Comparison of ENCODE assay signal across 8 mouse cellular contexts in genomic region chr14:76765094-76765504, GRCm38 (mm10).
DNase-seq lines count a peak whose midpoint lies in the region.

No protein-coding gene starts in this region.

- peak; percentile 92 for DNase-seq in heart, adult 11 months
- no peak for DNase-seq in heart, adult 9 months (ENCODE audit: low spot score in 2 of 2)
- peak; percentile 31 for DNase-seq in urinary bladder, postnatal 14 days (ENCODE audit: low spot score)
- DNase-seq in urinary bladder, adult 18-20 months (ENCODE audit: low spot score in 2 of 2) = no peak
- DNase-seq in layer of hippocampus, adult 8-10 months (ENCODE audit: low spot score in 2 of 2) = peak; percentile 44 to 52
- peak; percentile 67 for DNase-seq in right cerebral cortex, postnatal 25 days
- no peak for DNase-seq in ovary, postnatal 10 days (ENCODE audit: low spot score)
- no peak for DNase-seq in thymus, postnatal 25 days

Comparison
In these comparisons a context has a peak if more than half of its experiments do, and no peak if none do; other contexts are left out.
1. DNase-seq: peak in heart, adult 11 months (single experiment), urinary bladder, postnatal 14 days (single experiment), layer of hippocampus, adult 8-10 months (2 of 2) and right cerebral cortex, postnatal 25 days (single experiment); none in heart, adult 9 months (0 of 2), urinary bladder, adult 18-20 months (0 of 2), ovary, postnatal 10 days (single experiment) and thymus, postnatal 25 days (single experiment).